Mouse (Mus musculus): ENCODE measurements around the gene Nexn. TPM values are rescaled to one million over a fixed set of nuclear protein-coding genes. Genes with fewer than 3 reads are reported as not detected.
A peak's percentile ranks its signal among the peaks of the same experiment; 100 is the strongest.
"Not testable (repeated sequence)": the region's sequence is repeated elsewhere in the genome, so short reads cannot be mapped to it uniquely, and the experiment has no call there.

The Nexn gene
- polyA plus RNA-seq, 1 experiment from 2014 or later, result 5.9 TPM

DNA sequence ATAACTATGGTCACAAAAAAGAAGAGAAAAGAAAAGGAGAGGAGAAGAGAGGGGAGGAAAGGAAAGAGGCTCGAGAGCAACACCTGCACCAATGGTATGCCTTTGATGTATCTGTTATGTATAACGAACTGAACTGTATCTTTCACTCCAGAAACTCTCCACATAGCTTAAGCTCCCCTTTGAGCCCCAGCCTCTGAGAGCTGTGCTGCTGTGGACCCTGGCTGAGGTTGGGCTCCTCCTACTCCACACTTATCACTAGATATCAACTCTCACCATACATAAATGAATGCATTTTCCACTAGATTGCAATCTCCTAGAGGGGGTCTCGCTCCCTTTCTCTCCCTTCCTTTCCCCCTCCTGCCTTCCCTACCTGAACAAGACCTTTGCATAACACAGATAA lies 62.2 kb downstream of the Nexn start:
- no peak overlapping the region for H3K27ac ChIP-seq (ENCODE audit: low read depth, low read length)
- H3K9me3 ChIP-seq (ENCODE audit: control insufficient read depth, low read length), result no peaks in the 10 kb centered on the region
- no peaks in the 10 kb centered on the region for H3K27me3 ChIP-seq (ENCODE audit: control insufficient read depth, insufficient read depth, low read length)
- no peaks in the 10 kb centered on the region for H3K36me3 ChIP-seq (ENCODE audit: control insufficient read depth, insufficient read depth, low read length)
- DNase-seq (ENCODE audit: low spot score) (no peak), ATAC-seq (ENCODE audit: insufficient read depth, low FRiP score, low TSS enrichment) (no peak)
- WGBS, result 69% methylated on average over 3 of the region's 3 CpGs
- peaks cover 4% of the 10 kb centered on the region; the same call in 1 of the 2 replicates for H3K4me1 ChIP-seq (ENCODE audit: control insufficient read depth, insufficient read depth, low read length)
- no peak overlapping the region for H3K4me2 ChIP-seq (ENCODE audit: low read depth)
- no peak overlapping the region for H3K9ac ChIP-seq (ENCODE audit: low read length)
- H3K4me3 ChIP-seq (ENCODE audit: low read depth, low read length), result no peak overlapping the region

DNA sequence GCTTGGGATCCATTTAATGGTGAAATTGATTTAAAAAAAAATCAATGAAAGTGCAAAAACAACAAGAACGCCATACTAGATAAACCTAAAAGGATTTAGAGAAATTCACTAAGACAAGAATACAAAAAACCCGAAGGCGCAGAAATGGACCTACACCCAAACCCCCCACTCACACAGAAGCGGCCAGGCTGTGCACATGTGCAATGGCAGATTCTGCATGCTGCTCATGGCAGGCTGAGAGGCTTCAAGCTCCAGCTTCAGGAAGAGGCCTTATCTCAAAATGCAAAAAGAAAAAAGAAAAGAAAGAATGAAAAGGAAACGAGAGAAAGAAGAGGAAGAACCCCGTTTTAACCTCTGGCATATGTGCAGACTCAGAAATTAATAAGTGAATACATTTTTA lies 62.7 kb downstream of the Nexn start:
- Histone ChIP-seq H3K27ac (ENCODE audit: low read depth, low read length) (no peak overlapping the region), H3K9me3 (ENCODE audit: control insufficient read depth, low read length) (no peaks in the 10 kb centered on the region), H3K4me3 (ENCODE audit: low read depth, low read length) (no peak overlapping the region), H3K36me3 (ENCODE audit: control insufficient read depth, insufficient read depth, low read length) (no peaks in the 10 kb centered on the region), H3K4me2 (ENCODE audit: low read depth) (no peak overlapping the region), H3K27me3 (ENCODE audit: control insufficient read depth, insufficient read depth, low read length) (no peaks in the 10 kb centered on the region), H3K4me1 (ENCODE audit: control insufficient read depth, insufficient read depth, low read length) (peaks cover under 1% of the 10 kb centered on the region; the same call in 1 of the 2 replicates), H3K9ac (ENCODE audit: low read length) (no peak overlapping the region)
- no peak for DNase-seq (ENCODE audit: low spot score)
- 92% methylated on average over 6 of the region's 6 CpGs for WGBS
- ATAC-seq (ENCODE audit: insufficient read depth, low FRiP score, low TSS enrichment), result no peak

DNA sequence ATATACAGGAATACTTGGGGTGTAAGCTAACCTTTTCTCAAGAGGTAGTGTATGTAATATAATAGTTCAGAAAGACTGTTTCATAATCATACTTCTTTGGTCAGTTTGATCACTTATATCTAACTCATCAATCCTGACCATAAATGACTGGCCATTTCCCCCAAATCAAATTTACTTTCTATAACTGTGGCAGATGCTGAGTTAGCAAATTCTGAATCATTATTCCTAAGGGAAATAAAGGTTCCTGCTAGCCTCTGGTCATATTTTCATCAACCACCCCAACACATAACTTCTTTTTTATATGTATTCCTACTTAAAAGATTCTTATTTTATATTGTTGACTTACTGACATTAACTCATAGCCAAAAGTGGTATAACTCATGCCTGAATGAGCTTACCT lies 63.2 kb downstream of the Nexn start:
- Histone ChIP-seq H3K27me3 (ENCODE audit: control insufficient read depth, insufficient read depth, low read length) (no peaks in the 10 kb centered on the region), H3K27ac (ENCODE audit: low read depth, low read length) (no peak overlapping the region), H3K4me3 (ENCODE audit: low read depth, low read length) (no peak overlapping the region), H3K36me3 (ENCODE audit: control insufficient read depth, insufficient read depth, low read length) (no peaks in the 10 kb centered on the region), H3K9me3 (ENCODE audit: control insufficient read depth, low read length) (no peaks in the 10 kb centered on the region), H3K9ac (ENCODE audit: low read length) (no peak overlapping the region), H3K4me1 (ENCODE audit: control insufficient read depth, insufficient read depth, low read length) (no peaks in the 10 kb centered on the region), H3K4me2 (ENCODE audit: low read depth) (no peak overlapping the region)
- ATAC-seq (ENCODE audit: insufficient read depth, low FRiP score, low TSS enrichment) (no peak), DNase-seq (ENCODE audit: low spot score) (no peak)

DNA sequence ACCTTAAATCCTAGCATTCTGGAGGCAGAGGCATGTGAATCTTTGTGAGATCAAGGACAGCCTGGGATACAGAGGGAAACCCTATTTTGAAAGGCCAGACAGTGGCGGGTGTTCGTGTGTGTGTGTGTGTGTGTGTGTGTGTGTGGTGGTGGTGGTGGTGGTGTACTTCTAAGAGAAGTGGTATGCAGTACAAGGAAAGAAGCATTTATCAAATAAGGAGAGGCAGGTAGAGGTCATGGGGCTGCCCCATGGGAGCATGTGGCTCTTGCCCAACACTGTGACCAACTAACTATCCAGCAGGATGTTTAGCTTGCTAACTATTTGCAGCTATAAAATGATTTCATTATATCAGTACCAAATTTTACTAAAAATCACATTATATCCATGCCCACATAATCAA lies 64.5 kb downstream of the Nexn start:
- DNase-seq (ENCODE audit: low spot score) (no peak), ATAC-seq (ENCODE audit: insufficient read depth, low FRiP score, low TSS enrichment) (no peak)
- Histone ChIP-seq H3K4me3 (ENCODE audit: low read depth, low read length) (no peak overlapping the region), H3K4me2 (ENCODE audit: low read depth) (no peak overlapping the region), H3K9me3 (ENCODE audit: control insufficient read depth, low read length) (no peaks in the 10 kb centered on the region), H3K27me3 (ENCODE audit: control insufficient read depth, insufficient read depth, low read length) (no peaks in the 10 kb centered on the region), H3K27ac (ENCODE audit: low read depth, low read length) (no peak overlapping the region), H3K4me1 (ENCODE audit: control insufficient read depth, insufficient read depth, low read length) (no peaks in the 10 kb centered on the region), H3K36me3 (ENCODE audit: control insufficient read depth, insufficient read depth, low read length) (no peaks in the 10 kb centered on the region), H3K9ac (ENCODE audit: low read length) (no peak overlapping the region)
- WGBS, result 72% methylated on average over 2 of the region's 2 CpGs

DNA sequence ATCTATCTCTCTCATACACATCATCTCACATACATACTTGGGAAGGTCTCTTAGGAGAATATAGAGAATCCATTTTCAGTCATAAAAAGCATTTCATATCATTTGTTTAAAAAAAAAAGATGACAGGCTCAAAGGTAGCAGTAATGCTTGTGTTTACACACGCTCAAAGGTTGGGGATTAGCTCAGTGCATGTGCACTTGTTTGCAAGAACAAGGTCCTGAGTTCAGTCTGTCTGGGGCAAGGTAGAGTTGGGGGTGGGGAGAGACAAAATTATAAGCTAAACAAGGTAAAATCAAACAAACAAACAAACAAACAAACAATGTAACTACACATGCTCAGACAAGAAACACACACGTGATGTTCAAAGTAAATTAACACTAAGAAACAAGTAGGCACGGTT lies 65.0 kb downstream of the Nexn start:
- H3K27ac ChIP-seq (ENCODE audit: low read depth, low read length), result no peak overlapping the region
- H3K4me2 ChIP-seq (ENCODE audit: low read depth), result no peak overlapping the region
- no peaks in the 10 kb centered on the region for H3K4me1 ChIP-seq (ENCODE audit: control insufficient read depth, insufficient read depth, low read length)
- H3K27me3 ChIP-seq (ENCODE audit: control insufficient read depth, insufficient read depth, low read length), result no peaks in the 10 kb centered on the region
- H3K36me3 ChIP-seq (ENCODE audit: control insufficient read depth, insufficient read depth, low read length), result no peaks in the 10 kb centered on the region
- no peak overlapping the region for H3K4me3 ChIP-seq (ENCODE audit: low read depth, low read length)
- DNase-seq (ENCODE audit: low spot score) (no peak), ATAC-seq (ENCODE audit: insufficient read depth, low FRiP score, low TSS enrichment) (no peak)
- no peak overlapping the region for H3K9ac ChIP-seq (ENCODE audit: low read length)
- H3K9me3 ChIP-seq (ENCODE audit: control insufficient read depth, low read length), result no peaks in the 10 kb centered on the region
- 89% methylated on average over 3 of the region's 3 CpGs for WGBS

DNA sequence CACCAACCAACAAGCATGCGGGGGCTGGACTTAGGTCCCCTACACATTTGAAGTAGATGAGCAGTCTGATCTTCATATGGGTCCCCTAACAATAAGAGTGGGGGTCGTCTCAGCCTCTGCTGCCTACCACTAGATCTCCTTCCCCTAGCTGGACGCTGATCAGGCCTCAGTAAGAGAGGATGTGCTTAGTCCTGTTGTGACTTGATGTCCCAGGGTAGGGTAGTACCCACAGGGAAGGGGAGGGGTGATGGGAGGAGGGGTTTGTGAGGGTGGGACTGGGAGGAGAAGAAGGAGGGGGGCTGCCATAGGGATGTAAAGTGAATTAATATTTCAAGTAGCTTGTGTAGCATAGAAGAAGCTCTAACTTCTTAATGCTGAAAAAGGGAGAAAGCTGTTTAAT lies 67.0 kb downstream of the Nexn start:
- WGBS, result 67% methylated on average over 3 of the region's 3 CpGs
- no peak for DNase-seq (ENCODE audit: low spot score)
- ATAC-seq (ENCODE audit: insufficient read depth, low FRiP score, low TSS enrichment), result no peak
- Histone ChIP-seq H3K4me3 (ENCODE audit: low read depth, low read length) (no peak overlapping the region), H3K9ac (ENCODE audit: low read length) (no peak overlapping the region), H3K4me1 (ENCODE audit: control insufficient read depth, insufficient read depth, low read length) (no peaks in the 10 kb centered on the region), H3K27ac (ENCODE audit: low read depth, low read length) (no peak overlapping the region), H3K9me3 (ENCODE audit: control insufficient read depth, low read length) (no peaks in the 10 kb centered on the region), H3K27me3 (ENCODE audit: control insufficient read depth, insufficient read depth, low read length) (no peaks in the 10 kb centered on the region), H3K36me3 (ENCODE audit: control insufficient read depth, insufficient read depth, low read length) (no peaks in the 10 kb centered on the region), H3K4me2 (ENCODE audit: low read depth) (no peak overlapping the region)

DNA sequence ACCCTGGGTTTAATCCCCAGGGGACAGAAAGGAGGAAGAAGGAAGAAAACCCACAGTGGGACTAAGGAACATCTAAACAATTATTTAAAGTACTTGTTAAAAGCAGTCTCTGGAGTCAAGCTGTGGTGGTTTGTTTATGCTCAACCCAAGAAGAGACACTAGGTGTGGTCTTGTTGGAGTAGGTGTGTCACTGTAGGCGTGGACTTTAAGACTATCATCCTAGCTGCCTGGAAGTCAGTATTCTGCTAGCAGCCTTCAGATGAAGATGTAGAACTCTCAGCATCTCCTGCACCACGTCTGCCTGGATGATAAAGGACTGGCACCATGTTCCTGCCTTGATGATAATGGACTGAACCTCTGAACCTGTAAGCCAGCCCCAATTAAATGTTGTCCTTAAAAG lies 68.9 kb downstream of the Nexn start:
- not testable (repeated sequence) for ATAC-seq (ENCODE audit: insufficient read depth, low FRiP score, low TSS enrichment); H3K9ac ChIP-seq (ENCODE audit: low read length); H3K27ac ChIP-seq (ENCODE audit: low read depth, low read length); H3K4me1 ChIP-seq (ENCODE audit: control insufficient read depth, insufficient read depth, low read length); H3K4me3 ChIP-seq (ENCODE audit: low read depth, low read length); H3K36me3 ChIP-seq (ENCODE audit: control insufficient read depth, insufficient read depth, low read length); DNase-seq (ENCODE audit: low spot score); H3K4me2 ChIP-seq (ENCODE audit: low read depth); H3K27me3 ChIP-seq (ENCODE audit: control insufficient read depth, insufficient read depth, low read length); H3K9me3 ChIP-seq (ENCODE audit: control insufficient read depth, low read length)
- 40% methylated on average over 2 of the region's 2 CpGs for WGBS

DNA sequence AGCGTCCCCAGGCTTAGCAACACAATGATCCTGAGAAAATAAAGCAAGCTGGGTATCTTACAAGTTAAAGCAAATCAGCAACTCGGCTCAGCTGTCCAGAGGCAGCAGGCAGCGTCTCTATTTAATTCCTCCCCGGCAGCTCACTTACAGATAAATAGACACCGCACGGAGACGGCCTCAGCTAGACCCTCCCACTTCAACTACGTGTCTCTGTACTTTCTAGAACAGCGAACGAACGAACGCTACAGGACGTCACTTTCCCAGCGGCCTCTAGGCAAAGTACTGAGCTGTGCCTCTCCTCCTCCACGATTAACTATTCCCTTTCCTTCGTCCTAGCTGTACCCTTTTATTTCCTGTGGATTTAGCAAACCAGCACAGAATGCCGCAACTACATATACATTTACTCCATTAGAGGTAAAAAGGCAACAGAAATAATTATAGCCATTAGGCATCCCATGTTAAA lies 72.5 kb downstream of the Nexn start:
- Histone ChIP-seq H3K4me3 (ENCODE audit: low read depth, low read length) (peak overlapping the region; percentile 35), H3K36me3 (ENCODE audit: control insufficient read depth, insufficient read depth, low read length) (no peaks in the 10 kb centered on the region), H3K4me1 (ENCODE audit: control insufficient read depth, insufficient read depth, low read length) (peaks cover 2% of the 10 kb centered on the region; the same call in 1 of the 2 replicates), H3K9ac (ENCODE audit: low read length) (peak overlapping the region; percentile 5), H3K9me3 (ENCODE audit: control insufficient read depth, low read length) (no peaks in the 10 kb centered on the region), H3K27ac (ENCODE audit: low read depth, low read length) (no peak overlapping the region), H3K27me3 (ENCODE audit: control insufficient read depth, insufficient read depth, low read length) (no peaks in the 10 kb centered on the region), H3K4me2 (ENCODE audit: low read depth) (peak overlapping the region; percentile 51)
- WGBS, result 2% methylated on average over 17 of the region's 17 CpGs
- ATAC-seq (ENCODE audit: insufficient read depth, low FRiP score, low TSS enrichment) (peak; percentile 96), DNase-seq (ENCODE audit: low spot score) (peak; percentile 79)

DNA sequence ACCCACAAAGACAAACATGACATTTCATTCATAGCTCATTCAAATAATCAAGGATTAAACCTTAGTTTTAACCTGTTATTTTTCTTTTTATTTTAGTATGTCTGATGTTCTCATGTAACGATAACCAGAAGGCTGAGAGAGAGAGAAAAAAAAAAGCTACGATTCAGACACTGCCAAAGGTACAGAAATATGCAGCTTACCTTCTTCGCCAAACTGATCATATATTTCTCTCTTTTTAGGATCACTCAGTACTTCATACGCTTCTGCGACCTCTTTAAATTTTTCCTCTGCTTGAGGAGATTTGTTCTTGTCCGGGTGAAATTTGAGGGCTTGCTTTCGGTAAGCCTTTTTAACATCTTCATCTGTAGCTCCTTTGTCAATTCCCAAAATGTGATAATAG lies 73.0 kb downstream of the Nexn start:
- Histone ChIP-seq H3K4me1 (ENCODE audit: control insufficient read depth, insufficient read depth, low read length) (peaks cover 2% of the 10 kb centered on the region; the same call in 1 of the 2 replicates), H3K36me3 (ENCODE audit: control insufficient read depth, insufficient read depth, low read length) (no peaks in the 10 kb centered on the region), H3K27ac (ENCODE audit: low read depth, low read length) (no peak overlapping the region), H3K4me3 (ENCODE audit: low read depth, low read length) (peak overlapping the region; percentile 35), H3K9ac (ENCODE audit: low read length) (peak overlapping the region; percentile 5), H3K27me3 (ENCODE audit: control insufficient read depth, insufficient read depth, low read length) (no peaks in the 10 kb centered on the region), H3K9me3 (ENCODE audit: control insufficient read depth, low read length) (no peaks in the 10 kb centered on the region), H3K4me2 (ENCODE audit: low read depth) (peak overlapping the region; percentile 51)
- WGBS, result 22% methylated on average over 7 of the region's 7 CpGs
- no peak for DNase-seq (ENCODE audit: low spot score)
- ATAC-seq (ENCODE audit: insufficient read depth, low FRiP score, low TSS enrichment), result no peak
